Mouse (Mus musculus) cerebellum, adult 2 months (tissue): ENCODE measurements around the gene Rpap3. TPM values are rescaled to one million over a fixed set of nuclear protein-coding genes. Genes with fewer than 3 reads are reported as not detected.

Experiments
- DNase-seq, 2 experiments: peaks; one replicate each; pipeline ENCODE4 v3.0.0; 2021
- H3K27ac ChIP-seq: fragments of 200-500 bp; 2 replicates; pipeline ENCODE4 v1.5.1; 2012; ENCODE audit warnings: low read length, control low read depth, inconsistent platforms; ENCODE audit not compliant: insufficient read depth
- H3K27me3 ChIP-seq: fragments of 200-500 bp; 2 replicates; pipeline ENCODE4 v1.6.1; 2012; ENCODE audit warnings: inconsistent platforms, mild to moderate bottlenecking, low read length, moderate library complexity; ENCODE audit not compliant: control insufficient read depth, insufficient read depth
- H3K4me1 ChIP-seq: fragments of 200-500 bp; 2 replicates; pipeline ENCODE4 v1.6.1; 2011; ENCODE audit warnings: low read length; ENCODE audit not compliant: control insufficient read depth, insufficient read depth
- H3K4me3 ChIP-seq: fragments of 200-500 bp; replicated peaks from 2 replicates; pipeline ENCODE3; 2011; ENCODE audit warnings: mild to moderate bottlenecking, low read depth, low read length, control low read depth; ENCODE audit not compliant: insufficient read depth
- CTCF ChIP-seq: fragments of 200-500 bp; IDR thresholded peaks from 2 replicates; pipeline ENCODE4 v1.5.1; 2011; ENCODE audit warnings: low read depth, mild to moderate bottlenecking, control low read depth, low read length, moderate library complexity, borderline replicate concordance; ENCODE audit not compliant: insufficient read depth
- POLR2A ChIP-seq: fragments of 200-500 bp; IDR thresholded peaks from 2 replicates; pipeline ENCODE4 v1.6.1; 2011; ENCODE audit warnings: low read length, control low read depth, borderline replicate concordance; ENCODE audit not compliant: insufficient read depth
- WGBS: fragments of 180-500 bp; shearing (Covaris S2); methylation state at CpG from one replicate; pipeline ENCODE4 v1.1.7; 2018; 5-methylcytosine and 5-hydroxymethylcytosine counted together
- polyA plus RNA-seq: library from polyadenylated mRNA; depleted of rRNA; stranded (reverse); fragments of >200 nt; gene quantifications from 2 replicates; pipeline ENCODE4 v1.2.3, GENCODE M21; 2012

The Rpap3 gene
- polyA plus RNA-seq, 1 experiment = 26.0 TPM

DNA sequence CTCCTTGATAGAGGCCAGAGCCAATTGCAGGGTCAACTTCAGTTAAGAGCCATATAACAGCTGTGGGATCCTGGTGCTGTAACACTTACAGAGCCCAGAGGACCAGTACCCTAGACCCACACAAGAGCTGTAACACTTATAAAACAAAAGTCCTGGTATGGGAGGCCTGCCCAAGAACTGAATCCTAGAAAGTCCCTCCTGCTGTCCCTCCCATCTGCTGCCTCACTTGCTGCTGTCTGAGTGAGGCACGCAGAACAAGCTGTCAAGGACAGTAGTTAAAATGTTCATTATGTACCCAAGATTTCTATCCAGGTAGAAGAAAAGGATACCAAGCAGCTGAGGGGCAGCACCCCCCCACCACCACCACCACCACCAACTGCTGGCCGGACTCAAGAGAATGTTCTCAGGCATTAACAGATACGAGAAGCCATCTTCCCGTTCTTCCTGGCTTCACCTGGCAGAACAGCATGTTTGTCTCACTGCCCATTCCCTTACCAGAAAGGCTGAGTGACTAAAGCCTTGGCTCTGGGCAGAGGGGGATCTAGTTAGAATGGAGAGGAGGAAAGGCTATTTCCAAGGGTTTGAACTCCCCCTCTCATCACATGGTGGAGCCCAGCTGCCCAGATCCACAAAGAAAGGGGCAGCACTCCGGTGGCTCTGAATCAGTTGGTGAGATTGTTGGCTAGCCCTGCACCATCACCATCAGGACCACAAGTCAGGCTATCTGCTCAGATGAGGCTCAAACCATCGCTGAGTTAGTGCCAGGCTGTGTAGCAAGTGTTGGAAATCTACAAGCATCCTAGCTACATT is 18.1 kb upstream of the Rpap3 start:
- Histone ChIP-seq H3K4me3 (peak overlapping the region; percentile 23), H3K27ac (no peak overlapping the region), H3K27me3 (no peaks in the 10 kb centered on the region), H3K4me1 (peaks cover 19% of the 10 kb centered on the region)
- DNase-seq = peak; percentile 60 to 70
- TF ChIP-seq CTCF (0 out of 2 replicates have a peak, but pooled peaks have one; percentile 0), POLR2A (no peak)
- WGBS = 5% methylated on average over 6 of the region's 6 CpGs

DNA sequence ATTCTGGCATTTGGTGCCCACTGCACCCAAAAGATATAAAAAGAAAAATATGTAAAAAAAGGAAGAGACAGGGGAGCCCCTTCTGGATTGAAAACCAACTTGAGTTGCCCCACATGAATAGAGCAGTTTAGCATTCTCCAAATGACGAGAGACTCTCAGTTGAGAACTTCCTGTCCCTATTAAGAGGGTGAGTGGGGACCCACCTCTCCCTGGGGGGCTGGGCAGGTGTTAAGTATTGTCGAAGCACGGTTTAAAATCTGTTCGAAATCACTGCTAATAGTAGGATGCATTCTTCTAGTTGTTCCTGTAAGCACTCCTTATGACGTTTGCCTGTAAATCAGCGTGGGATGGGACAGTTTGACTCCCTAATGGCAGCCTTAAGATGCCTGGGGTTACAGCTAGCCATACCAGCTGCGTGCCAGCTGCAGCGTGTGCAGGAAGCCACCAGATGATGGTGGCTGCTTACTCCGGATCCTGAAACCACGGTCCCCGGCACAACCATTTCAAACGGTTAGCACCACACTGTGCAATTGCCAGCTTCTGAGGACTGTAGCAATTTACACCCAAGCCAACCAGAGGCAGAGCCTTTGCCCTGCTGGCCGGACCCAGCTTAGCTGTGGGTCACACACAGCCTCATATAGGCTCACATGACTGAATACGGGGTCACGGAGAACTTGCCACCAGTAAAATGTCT is 15.5 kb upstream of the Rpap3 start:
- no peaks in the 10 kb centered on the region for H3K27me3 ChIP-seq
- WGBS = 71% methylated on average over 15 of the region's 15 CpGs
- no peak for TF ChIP-seq CTCF
- TF ChIP-seq POLR2A = no peak
- no peak for DNase-seq
- peaks cover 19% of the 10 kb centered on the region for H3K4me1 ChIP-seq
- H3K27ac ChIP-seq = no peak overlapping the region
- H3K4me3 ChIP-seq = no peak overlapping the region

DNA sequence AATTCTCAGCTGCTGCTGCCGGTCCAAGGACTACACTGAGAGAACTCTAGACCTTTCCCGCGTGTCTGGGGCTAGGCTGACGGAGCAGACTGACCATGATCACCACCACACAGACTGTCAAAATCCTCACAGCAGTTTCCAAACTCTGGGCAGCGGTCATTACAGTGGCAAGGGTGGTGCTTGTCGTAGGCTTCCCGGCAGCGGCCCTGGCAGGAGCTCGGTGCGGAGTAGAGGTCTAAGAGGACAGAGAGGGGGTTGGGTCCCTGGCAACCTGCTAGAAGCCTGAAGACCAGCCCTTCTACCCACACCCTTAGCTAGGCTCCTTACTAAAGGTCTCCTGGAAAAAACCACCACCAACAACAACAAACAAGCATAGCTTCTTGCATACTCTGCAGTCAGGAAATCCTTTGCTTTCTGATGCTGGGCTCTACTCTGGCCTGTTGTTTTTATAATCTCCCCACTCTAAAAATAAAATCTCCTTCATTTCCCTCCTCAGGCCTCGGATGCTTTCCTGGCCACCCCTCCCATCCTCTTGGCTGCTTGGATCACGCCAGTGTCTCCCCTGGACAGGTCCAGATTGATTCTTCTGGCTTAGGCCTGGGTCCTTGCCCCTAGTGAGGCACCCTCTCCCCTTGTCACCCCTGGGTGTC is 14.5 kb upstream of the Rpap3 start:
- Histone ChIP-seq H3K4me1 (peaks cover 19% of the 10 kb centered on the region), H3K27me3 (no peaks in the 10 kb centered on the region), H3K4me3 (no peak overlapping the region), H3K27ac (no peak overlapping the region)
- 76% methylated on average over 12 of the region's 12 CpGs for WGBS
- no peak for TF ChIP-seq POLR2A
- no peak for DNase-seq

DNA sequence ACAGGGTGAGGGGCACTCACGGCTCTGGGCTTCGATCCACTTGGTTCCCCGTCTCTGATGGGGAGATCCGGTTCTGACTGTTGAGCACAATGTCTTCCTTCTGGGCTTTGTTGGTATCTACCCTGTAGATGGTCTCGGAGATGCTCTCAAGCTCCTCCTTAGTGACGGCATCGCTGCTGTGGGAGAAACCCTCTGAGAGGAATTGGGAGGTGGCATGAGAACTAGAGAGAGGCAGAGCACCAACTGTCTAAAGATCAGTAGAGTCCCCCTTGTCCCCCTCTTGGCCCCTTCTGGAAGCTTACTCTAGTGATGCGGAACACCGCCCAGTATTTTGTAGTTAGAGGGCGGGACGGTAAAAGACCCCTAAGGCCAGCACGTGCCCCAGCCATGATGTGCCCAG is 13.9 kb upstream of the Rpap3 start:
- DNase-seq = no peak
- TF ChIP-seq CTCF = no peak
- no peak for TF ChIP-seq POLR2A
- no peaks in the 10 kb centered on the region for H3K27me3 ChIP-seq
- H3K27ac ChIP-seq = no peak overlapping the region
- H3K4me1 ChIP-seq = peaks cover 12% of the 10 kb centered on the region
- WGBS = 93% methylated on average over 12 of the region's 12 CpGs
- H3K4me3 ChIP-seq = no peak overlapping the region

DNA sequence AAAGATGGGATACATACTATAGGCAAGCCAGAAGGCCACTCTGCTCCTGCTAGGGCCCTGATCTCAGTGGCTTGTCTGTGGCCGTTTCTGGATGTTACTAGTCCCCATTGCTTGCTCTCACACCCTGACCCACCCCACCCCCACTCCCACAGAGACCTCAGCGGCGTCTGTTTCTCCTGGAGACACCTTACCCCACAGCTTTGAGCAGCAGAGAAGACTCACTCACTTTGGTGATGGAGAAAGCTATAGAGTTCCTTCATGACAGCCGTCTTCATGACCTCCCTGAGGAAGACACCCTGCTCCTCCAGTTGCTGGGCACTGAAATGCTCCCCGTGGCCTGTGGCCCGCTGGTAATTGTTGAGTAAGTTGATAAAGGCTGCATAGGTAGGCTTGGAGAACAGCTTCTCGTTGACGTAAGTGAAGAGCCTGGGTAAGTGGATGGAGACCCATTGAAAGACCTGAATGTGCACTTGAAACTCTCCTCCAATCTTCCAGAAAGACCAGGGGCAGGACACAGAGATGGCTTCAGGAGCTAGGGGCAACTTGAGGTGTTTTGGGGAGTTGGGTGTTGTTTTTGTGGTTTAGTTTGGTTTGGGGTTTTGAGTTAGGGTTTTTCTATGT is 13.0 kb upstream of the Rpap3 start:
- H3K4me3 ChIP-seq = no peak overlapping the region
- H3K27ac ChIP-seq = no peak overlapping the region
- H3K4me1 ChIP-seq = peaks cover 4% of the 10 kb centered on the region; the same call in 1 of the 2 replicates
- DNase-seq = no peak
- no peaks in the 10 kb centered on the region for H3K27me3 ChIP-seq
- 92% methylated on average over 8 of the region's 8 CpGs for WGBS
- TF ChIP-seq CTCF = no peak
- no peak for TF ChIP-seq POLR2A

DNA sequence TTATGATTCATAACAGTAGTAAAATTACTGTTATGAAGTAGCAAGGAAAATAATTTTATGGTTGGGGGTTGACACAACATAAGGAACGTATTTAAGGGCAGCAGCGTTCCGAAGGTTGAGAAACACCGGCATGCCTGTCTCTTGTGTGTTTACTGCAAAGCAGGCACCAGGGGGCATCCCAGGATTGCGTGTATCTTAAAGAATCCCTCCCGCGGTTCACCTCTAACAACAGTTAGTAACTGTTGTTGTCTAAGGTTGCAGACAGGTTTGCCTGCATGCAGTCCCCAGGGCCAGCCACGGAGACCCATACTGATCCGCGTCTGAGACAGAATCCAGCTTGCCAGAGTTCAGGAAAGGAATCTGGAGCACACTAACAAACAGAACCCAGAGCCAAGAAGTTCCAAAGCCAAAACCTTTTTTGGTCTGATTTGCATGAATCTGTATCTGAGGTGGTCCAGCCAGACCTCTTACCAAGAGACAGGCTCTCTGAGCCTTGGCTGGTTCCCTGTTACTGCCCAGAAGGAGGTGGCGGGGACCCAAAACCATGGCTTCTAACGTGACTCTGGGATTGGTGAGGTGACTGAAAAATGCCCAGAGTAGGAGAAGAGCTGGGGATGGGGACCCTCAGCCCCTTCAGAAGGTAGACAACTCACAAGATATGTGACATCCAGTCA is 12.4 kb upstream of the Rpap3 start:
- TF ChIP-seq POLR2A (no peak), CTCF (peak; percentile 78)
- 17% methylated on average over 12 of the region's 12 CpGs for WGBS

DNA sequence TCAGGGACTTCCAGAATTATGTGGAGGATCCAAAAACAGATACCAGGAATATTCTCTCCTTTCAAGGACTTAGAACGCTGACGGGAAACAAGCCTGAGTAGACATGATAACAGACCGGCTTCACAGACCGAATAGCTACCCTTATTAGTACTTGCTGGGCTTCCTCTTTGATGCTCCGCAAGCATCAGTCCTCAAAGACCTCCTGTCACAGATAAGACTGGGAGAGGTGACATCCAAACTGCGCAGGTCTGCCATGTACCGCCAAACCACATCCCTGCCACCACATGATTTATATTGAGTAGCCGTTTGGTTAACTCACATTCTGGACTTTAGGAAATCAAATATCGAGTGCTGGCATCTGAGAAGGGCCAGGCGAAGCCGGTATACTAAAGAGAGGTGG is 11.2 kb upstream of the Rpap3 start:
- TF ChIP-seq CTCF (no peak), POLR2A (no peak)
- H3K27me3 ChIP-seq = no peaks in the 10 kb centered on the region
- WGBS = 95% methylated on average over 11 of the region's 11 CpGs
- H3K27ac ChIP-seq = no peak overlapping the region
- H3K4me3 ChIP-seq = no peak overlapping the region
- H3K4me1 ChIP-seq = no peaks in the 10 kb centered on the region
- no peak for DNase-seq

More for the DNA sequence above, 12.4 kb upstream of the Rpap3 start:
- Histone ChIP-seq H3K27ac (no peak overlapping the region), H3K27me3 (no peaks in the 10 kb centered on the region), H3K4me3 (no peak overlapping the region), H3K4me1 (no peaks in the 10 kb centered on the region)
- peak; percentile 25 to 39 for DNase-seq
